Mouse (Mus musculus) forebrain, embryonic 13.5 days (tissue): ENCODE results near the gene Hectd3. TPM values are rescaled to one million over a fixed set of nuclear protein-coding genes. Genes with fewer than 3 reads are reported as not detected.

Experiments
- ATAC-seq: fragments of 200-750 bp; cut with Nextera tagmentation; 2 replicates; pipeline ENCODE4 v1.8.0; 2017
- H3K27ac ChIP-seq: fragments of 300-500 bp; sonication (generic); 2 replicates; pipeline ENCODE4 v1.5.1; 2015; ENCODE audit warnings: inconsistent platforms, mild to moderate bottlenecking, moderate library complexity
- H3K27me3 ChIP-seq: fragments of 300-500 bp; sonication (generic); 2 replicates; pipeline ENCODE4 v1.6.1; 2015; ENCODE audit warnings: mild to moderate bottlenecking, inconsistent platforms
- H3K36me3 ChIP-seq: fragments of 300-500 bp; sonication (generic); 2 replicates; pipeline ENCODE4 v1.6.1; 2015; ENCODE audit warnings: mild to moderate bottlenecking, inconsistent platforms; ENCODE audit not compliant: poor library complexity, severe bottlenecking
- H3K4me1 ChIP-seq: fragments of 300-500 bp; sonication (generic); 2 replicates; pipeline ENCODE4 v1.6.1; 2015; ENCODE audit warnings: inconsistent platforms
- H3K4me2 ChIP-seq: fragments of 300-500 bp; sonication (generic); 2 replicates; pipeline ENCODE4 v1.6.1; 2015; ENCODE audit warnings: inconsistent platforms, mild to moderate bottlenecking, moderate library complexity
- H3K4me3 ChIP-seq: fragments of 300-500 bp; sonication (generic); 2 replicates; pipeline ENCODE4 v1.5.1; 2015; ENCODE audit warnings: mild to moderate bottlenecking, inconsistent platforms
- H3K9ac ChIP-seq: fragments of 300-500 bp; sonication (generic); 2 replicates; pipeline ENCODE4 v1.6.1; 2015; ENCODE audit warnings: mild to moderate bottlenecking, inconsistent platforms
- H3K9me3 ChIP-seq: fragments of 300-500 bp; sonication (generic); replicated peaks from 2 replicates; pipeline ENCODE4 v1.6.1; 2016; ENCODE audit warnings: inconsistent platforms
- WGBS: fragments of 180-500 bp; shearing (Covaris S2); methylation state at CpG from one replicate; pipeline ENCODE4 v1.1.7; 2015; 5-methylcytosine and 5-hydroxymethylcytosine counted together
- polyA plus RNA-seq: library from polyadenylated mRNA; unstranded; fragments of >200 nt; fragmentation: Nextera tagmentation; extraction: Ambion mirVana; gene quantifications from 2 replicates; pipeline ENCODE4 v1.2.1, GENCODE M21; 2015

The Hectd3 gene
- polyA plus RNA-seq = 17.4 and 17.9 TPM in 2 replicates

DNA sequence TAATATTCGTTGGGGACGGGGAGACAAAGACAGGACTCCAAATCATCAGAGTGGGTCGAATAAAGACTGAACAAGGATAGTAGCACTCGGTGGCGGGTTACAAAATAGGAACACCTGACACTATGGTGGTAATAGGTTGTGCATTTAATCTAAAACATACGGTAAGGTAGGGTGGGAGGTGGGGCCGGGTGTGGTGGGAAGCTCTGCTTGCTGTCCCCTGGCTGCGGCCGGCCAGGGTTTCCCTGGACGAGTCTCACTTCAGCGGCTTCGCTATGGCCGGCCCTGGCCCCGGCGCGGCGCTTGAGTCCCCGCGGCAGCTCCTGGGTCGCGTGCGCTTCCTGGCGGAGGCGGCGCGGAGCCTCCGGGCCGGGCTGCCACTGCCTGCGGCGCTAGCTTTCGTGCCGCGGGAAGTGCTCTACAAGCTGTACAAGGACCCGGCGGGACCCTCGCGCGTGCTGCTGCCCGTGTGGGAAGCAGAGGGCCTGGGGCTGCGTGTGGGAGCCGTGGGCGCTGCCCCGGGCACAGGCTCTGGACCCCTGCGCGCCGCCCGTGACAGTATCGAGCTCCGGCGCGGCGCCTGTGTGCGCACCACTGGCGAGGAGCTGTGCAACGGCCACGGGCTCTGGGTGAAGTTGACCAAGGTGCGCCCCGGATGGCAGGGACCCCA, at the start of gene Hectd3:
TSS of gene Hectd3 (plus strand) at position 187 of the 667 bp plus-strand sequence.
- under 1% methylated on average over 54 of the region's 58 CpGs for WGBS
- peaks cover 34% of the 10 kb centered on the region for H3K36me3 ChIP-seq
- ATAC-seq = peak; percentile 64

DNA sequence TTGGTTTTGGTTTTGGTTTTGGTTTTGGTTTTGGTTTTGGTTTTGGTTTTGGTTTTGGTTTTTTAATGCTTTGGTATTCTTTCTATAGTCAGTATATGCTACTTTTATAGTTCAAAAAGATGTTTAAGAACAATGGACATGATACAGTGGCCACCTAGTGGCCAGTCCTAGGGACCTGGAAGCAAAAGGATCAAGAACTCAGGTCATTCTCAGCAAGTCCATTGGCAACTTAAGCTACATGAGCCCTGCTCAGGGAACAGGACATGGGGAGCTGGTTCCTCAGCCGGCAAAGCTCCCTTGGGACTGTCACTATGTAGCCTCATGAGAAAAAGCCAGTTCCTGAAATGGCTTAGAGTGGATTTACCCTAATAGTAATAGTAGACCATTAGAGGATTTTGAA, 43.5 kb upstream of the Hectd3 start:
- Histone ChIP-seq H3K36me3 (peaks cover 12% of the 10 kb centered on the region; the same call in 1 of the 2 replicates), H3K27me3 (no peaks in the 10 kb centered on the region), H3K27ac (no peak overlapping the region), H3K9me3 (no peaks in the 10 kb centered on the region; the same call in 1 of the 2 replicates), H3K4me2 (no peak overlapping the region), H3K4me1 (no peaks in the 10 kb centered on the region), H3K9ac (no peak overlapping the region), H3K4me3 (no peak overlapping the region)
- WGBS = 73% methylated on average over 1 of the region's 1 CpGs
- no peak for ATAC-seq

More for the DNA sequence above, at the start of gene Hectd3:
- H3K4me1 ChIP-seq = peaks cover 33% of the 10 kb centered on the region
- no peaks in the 10 kb centered on the region for H3K9me3 ChIP-seq
- peak within 1 kb of the TSS; percentile 99 for H3K4me3 ChIP-seq
- peak within 1 kb of the TSS; percentile 97 for H3K4me2 ChIP-seq
- peak within 1 kb of the TSS; percentile 92 for H3K9ac ChIP-seq
- H3K27me3 ChIP-seq = peaks cover 3% of the 10 kb centered on the region; the same call in 1 of the 2 replicates
- peak within 1 kb of the TSS; percentile 82 for H3K27ac ChIP-seq

DNA sequence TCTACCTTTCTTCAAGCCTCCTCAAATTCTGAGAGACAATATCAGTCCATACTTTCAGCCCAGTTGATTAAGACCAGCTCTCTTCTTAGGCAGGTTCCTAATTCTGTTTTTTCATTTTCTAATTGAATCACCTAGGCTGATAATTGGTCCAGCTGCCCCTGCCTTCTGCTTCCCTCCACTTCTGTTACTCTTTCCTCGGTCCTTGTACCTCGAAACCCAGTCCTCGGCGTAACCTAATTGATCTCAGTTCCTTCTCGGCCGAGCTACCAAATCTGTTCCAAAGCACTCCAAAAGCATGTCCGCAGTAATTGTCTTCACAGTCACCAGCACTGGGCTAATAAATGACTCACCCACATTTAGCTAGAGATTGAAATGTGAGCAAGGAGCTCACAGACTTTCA, 40.2 kb upstream of the Hectd3 start:
- Histone ChIP-seq H3K27ac (no peak overlapping the region), H3K36me3 (peaks cover 21% of the 10 kb centered on the region), H3K9ac (no peak overlapping the region), H3K4me1 (no peaks in the 10 kb centered on the region), H3K9me3 (no peaks in the 10 kb centered on the region), H3K4me3 (no peak overlapping the region), H3K27me3 (no peaks in the 10 kb centered on the region), H3K4me2 (no peak overlapping the region)
- WGBS = 90% methylated on average over 7 of the region's 7 CpGs
- no peak for ATAC-seq

DNA sequence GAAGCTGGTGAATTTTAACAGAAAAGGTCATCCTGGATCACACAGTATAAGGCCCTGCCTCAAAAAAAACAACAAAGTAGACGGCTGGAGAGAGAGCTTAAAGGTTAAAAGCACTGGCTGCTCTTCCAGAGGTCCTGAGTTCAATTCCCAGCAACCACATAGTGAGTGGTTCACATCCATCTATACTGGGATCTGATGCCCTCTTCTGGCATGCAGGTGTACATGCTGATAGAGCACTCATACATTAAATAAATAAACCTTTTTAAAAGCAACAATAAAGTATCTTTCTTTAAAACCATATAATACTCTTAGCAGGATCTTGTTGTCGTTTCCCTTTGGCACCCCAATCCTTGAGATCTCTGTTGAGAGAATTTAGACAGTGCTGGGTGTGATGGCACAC, 18.6 kb upstream of the Hectd3 start:
- H3K4me2 ChIP-seq = no peak overlapping the region
- H3K9me3 ChIP-seq = no peaks in the 10 kb centered on the region
- no peak overlapping the region for H3K4me3 ChIP-seq
- peaks cover 71% of the 10 kb centered on the region for H3K36me3 ChIP-seq
- 78% methylated on average over 2 of the region's 2 CpGs for WGBS
- H3K4me1 ChIP-seq = no peaks in the 10 kb centered on the region
- H3K27me3 ChIP-seq = no peaks in the 10 kb centered on the region
- no peak for ATAC-seq
- H3K27ac ChIP-seq = no peak overlapping the region
- H3K9ac ChIP-seq = no peak overlapping the region

DNA sequence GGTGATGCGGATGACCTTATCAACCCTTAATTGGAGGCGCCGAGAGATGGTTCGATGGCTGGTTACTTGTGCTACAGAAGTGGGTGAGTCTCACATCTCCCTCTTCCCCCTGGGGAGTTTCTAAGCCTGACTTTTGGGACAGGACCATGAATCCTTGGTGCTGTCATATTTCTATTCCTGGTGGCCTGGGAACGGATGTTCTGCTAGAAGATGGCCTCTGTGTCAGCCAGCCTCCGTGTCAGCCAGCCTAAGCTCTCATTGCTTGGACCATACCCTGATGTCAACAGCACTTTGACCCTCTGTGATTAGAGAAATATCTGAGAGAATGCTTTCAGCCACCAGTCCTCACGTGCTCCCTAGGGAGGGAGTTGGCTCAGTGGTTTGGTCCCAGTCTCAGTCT, 9.4 kb upstream of the Hectd3 start:
- no peak overlapping the region for H3K4me2 ChIP-seq
- no peaks in the 10 kb centered on the region for H3K27me3 ChIP-seq
- H3K36me3 ChIP-seq = peaks cover 81% of the 10 kb centered on the region
- no peaks in the 10 kb centered on the region for H3K9me3 ChIP-seq
- ATAC-seq = no peak
- no peak overlapping the region for H3K27ac ChIP-seq
- H3K9ac ChIP-seq = peak overlapping the region; percentile 7; the same call in 1 of the 2 replicates
- no peak overlapping the region for H3K4me3 ChIP-seq
- H3K4me1 ChIP-seq = peaks cover 10% of the 10 kb centered on the region; the same call in 1 of the 2 replicates
- WGBS = 92% methylated on average over 7 of the region's 7 CpGs

DNA sequence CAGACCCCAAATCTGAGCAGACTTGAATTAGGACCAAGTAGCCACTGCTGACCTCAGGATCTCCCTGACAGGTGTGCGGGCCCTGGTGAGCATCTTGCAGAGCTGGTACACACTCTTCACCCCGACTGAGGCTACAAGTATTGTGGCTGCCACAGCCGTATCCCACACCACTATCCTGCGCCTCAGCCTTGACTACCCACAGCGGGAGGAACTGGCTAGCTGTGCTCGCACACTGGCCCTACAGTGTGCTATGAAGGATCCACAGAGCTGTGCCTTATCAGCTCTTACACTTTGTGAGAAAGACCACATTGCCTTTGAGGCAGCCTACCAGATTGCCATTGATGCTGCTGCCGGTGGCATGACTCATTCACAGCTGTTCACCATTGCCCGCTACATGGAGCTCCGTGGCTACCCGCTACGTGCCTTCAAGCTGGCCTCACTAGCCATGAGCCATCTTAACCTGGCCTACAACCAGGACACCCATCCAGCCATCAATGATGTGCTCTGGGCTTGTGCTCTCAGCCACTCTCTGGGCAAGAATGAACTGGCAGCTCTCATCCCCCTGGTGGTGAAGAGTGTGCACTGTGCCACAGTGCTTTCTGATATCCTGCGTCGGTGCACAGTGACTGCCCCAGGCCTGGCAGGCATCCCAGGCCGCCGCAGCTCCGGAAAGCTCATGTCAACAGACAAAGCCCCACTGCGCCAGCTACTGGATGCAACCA, 8.6 kb upstream of the Hectd3 start:
- Histone ChIP-seq H3K4me2 (no peak overlapping the region), H3K27me3 (no peaks in the 10 kb centered on the region), H3K4me3 (no peak overlapping the region), H3K27ac (peak overlapping the region; percentile 51), H3K36me3 (peaks cover 74% of the 10 kb centered on the region), H3K4me1 (peaks cover 10% of the 10 kb centered on the region; the same call in 1 of the 2 replicates), H3K9me3 (no peaks in the 10 kb centered on the region), H3K9ac (no peak overlapping the region)
- WGBS = 65% methylated on average over 17 of the region's 17 CpGs
- peak; percentile 83 for ATAC-seq

DNA sequence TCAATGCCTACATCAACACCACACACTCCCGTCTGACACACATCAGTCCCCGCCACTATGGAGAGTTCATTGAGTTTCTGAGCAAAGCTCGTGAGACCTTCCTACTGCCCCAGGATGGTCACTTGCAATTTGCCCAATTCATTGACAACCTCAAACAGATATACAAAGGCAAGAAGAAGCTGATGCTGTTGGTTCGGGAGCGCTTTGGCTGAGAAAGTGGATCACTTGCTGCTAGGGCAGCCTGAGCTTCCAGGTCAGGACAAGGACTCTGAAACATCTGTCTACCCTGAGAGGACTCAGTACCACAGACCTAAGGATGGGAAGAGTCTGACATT, 8.0 kb upstream of the Hectd3 start:
- ATAC-seq = no peak
- no peak overlapping the region for H3K9ac ChIP-seq
- peaks cover 10% of the 10 kb centered on the region; the same call in 1 of the 2 replicates for H3K4me1 ChIP-seq
- 65% methylated on average over 5 of the region's 5 CpGs for WGBS
- 0 out of 2 replicates have a peak overlapping the region, but pooled peaks have one; percentile 51 for H3K27ac ChIP-seq
- H3K4me2 ChIP-seq = no peak overlapping the region
- H3K9me3 ChIP-seq = no peaks in the 10 kb centered on the region
- H3K27me3 ChIP-seq = no peaks in the 10 kb centered on the region
- peaks cover 71% of the 10 kb centered on the region for H3K36me3 ChIP-seq
- H3K4me3 ChIP-seq = no peak overlapping the region

DNA sequence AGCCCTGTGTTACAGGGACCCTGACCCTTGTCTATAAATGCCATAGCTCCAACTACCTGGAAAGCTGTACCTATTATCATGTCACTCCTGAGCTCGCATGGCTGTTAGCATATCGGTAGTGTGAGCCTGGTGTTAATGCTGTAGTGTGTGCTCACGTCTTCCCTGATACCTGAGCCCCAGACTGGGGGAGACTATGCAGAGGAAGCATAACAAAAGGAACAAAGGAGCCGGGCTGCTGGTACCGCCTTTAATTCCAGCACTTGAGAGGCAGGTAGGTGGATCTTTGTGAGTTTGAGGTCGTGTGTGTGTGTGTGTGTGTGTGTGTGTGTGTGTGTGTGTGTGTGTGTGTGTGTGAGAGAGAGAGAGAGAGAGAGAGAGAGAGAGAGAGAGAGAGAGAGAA, 5.4 kb upstream of the Hectd3 start:
- H3K4me1 ChIP-seq = peaks cover 26% of the 10 kb centered on the region
- no peaks in the 10 kb centered on the region for H3K9me3 ChIP-seq
- H3K4me3 ChIP-seq = no peak overlapping the region
- 57% methylated on average over 5 of the region's 6 CpGs for WGBS
- no peak overlapping the region for H3K9ac ChIP-seq
- peaks cover 61% of the 10 kb centered on the region for H3K36me3 ChIP-seq
- no peak for ATAC-seq
- H3K27ac ChIP-seq = no peak overlapping the region
- H3K27me3 ChIP-seq = no peaks in the 10 kb centered on the region
- H3K4me2 ChIP-seq = no peak overlapping the region

DNA sequence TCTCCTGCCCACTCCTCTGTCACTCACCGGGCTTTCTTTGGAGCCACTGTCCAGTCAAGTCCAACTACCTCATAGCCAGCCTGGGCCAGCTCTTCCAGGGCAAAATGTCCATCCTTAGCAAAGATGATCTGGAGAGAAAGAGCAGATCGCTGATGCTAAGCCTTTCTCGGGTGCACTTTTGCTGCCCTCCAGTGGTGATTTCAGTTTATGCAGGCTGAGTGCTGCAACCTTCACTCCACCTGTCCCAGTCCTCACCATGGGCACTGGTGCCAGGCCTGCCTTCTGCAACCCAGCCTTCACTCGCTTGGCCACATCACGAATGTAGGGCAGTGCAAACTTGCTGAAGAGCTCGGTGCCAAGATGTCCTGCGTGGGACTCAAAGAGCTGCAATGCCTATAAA, 3.8 kb upstream of the Hectd3 start:
- 13% methylated on average over 7 of the region's 7 CpGs for WGBS
- Histone ChIP-seq H3K9me3 (no peaks in the 10 kb centered on the region), H3K9ac (no peak overlapping the region), H3K4me2 (no peak overlapping the region), H3K4me3 (no peak overlapping the region), H3K36me3 (peaks cover 44% of the 10 kb centered on the region), H3K27ac (0 out of 2 replicates have a peak overlapping the region, but pooled peaks have one; percentile 10), H3K27me3 (no peaks in the 10 kb centered on the region), H3K4me1 (peaks cover 37% of the 10 kb centered on the region)
- peak; percentile 11; the same call in 1 of the 2 replicates for ATAC-seq

DNA sequence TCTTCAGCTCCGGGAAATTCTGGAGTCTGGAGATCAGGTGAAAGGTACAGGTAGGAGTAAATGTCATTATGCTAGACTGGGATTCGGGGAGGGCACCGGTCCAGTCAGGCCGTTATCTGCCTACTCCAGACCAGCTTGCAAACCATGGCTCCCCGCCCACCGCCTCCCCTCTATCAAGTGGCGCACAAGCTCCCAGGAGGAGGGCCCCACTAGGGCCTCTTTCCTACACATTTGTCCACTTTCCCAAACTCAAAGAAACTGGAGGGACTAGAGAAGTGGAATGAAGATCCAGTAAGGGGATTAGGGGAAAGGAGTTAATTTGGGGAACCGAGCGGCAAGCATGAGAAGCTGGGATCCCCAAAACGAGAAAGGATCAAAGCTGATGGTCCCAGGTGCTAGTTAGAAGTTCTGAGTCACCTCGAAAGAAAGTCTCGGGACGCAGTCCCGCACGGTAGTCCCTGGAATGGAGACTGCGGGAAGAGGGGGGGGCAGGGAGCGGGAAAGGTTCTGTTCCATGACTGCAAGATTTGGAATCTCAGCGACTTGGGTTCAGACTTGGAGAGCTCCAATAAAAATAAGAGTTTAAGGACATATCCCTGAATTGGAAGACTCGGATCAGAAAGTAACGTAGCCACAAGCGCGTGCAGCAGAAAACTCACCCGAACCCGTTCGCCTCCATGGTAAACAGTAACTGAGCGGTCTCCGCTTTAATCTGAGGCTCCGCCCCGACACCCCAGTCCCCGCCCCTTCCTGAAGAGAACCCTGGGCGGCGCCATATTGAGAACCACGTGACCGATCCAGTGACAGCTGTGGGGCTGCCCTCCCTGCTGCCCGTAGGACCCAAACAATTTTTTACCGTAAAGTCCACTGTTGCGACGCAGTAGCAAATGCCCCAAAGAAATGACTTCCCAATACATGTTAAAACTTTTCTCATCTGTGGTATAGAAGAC, 1.2 kb upstream of the Hectd3 start, which contains the start of gene Urod:
TSS of gene Urod (minus strand) at position 742 of the 950 bp plus-strand sequence.
- H3K4me3 ChIP-seq = peak within 1 kb of the TSS; percentile 99
- H3K9ac ChIP-seq = peak within 1 kb of the TSS; percentile 92
- 1% methylated on average over 38 of the region's 38 CpGs for WGBS
- H3K36me3 ChIP-seq = peaks cover 33% of the 10 kb centered on the region
- peaks cover 33% of the 10 kb centered on the region for H3K4me1 ChIP-seq
- H3K9me3 ChIP-seq = no peaks in the 10 kb centered on the region
- peaks cover 3% of the 10 kb centered on the region; the same call in 1 of the 2 replicates for H3K27me3 ChIP-seq
- peak; percentile 93 for ATAC-seq
- H3K27ac ChIP-seq = peak within 1 kb of the TSS; percentile 82
- peak within 1 kb of the TSS; percentile 97 for H3K4me2 ChIP-seq

DNA sequence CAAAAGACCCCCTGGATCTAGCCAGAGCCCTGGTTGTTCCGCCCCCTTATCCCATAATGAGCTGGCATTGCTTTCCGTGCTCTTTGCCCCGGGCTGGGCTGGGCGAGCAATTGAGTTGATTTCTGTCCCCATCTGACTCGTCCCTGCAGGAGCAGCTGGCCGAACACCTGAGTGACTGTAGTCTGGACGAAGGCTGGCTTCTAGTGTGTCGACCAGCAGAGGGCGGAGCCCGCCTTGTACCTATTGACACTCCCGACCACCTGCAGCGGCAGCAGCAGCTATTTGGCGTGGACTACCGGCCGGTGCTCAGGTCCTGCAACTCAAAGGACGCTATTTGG, 650 bp downstream of the Hectd3 start:
- H3K27ac ChIP-seq = peak overlapping the region; percentile 82
- peak overlapping the region; percentile 99 for H3K4me3 ChIP-seq
- H3K9ac ChIP-seq = peak overlapping the region; percentile 92
- H3K4me2 ChIP-seq = peak overlapping the region; percentile 97
- H3K36me3 ChIP-seq = peaks cover 34% of the 10 kb centered on the region
- no peaks in the 10 kb centered on the region for H3K9me3 ChIP-seq
- no peak for ATAC-seq
- H3K27me3 ChIP-seq = peaks cover 3% of the 10 kb centered on the region; the same call in 1 of the 2 replicates
- WGBS = under 1% methylated on average over 16 of the region's 16 CpGs
- H3K4me1 ChIP-seq = peaks cover 33% of the 10 kb centered on the region
